Mouse (Mus musculus): ENCODE measurements around the gene Olfr237-ps1.
"Not testable (repeated sequence)": the region's sequence is repeated elsewhere in the genome, so short reads cannot be mapped to it uniquely, and the experiment has no call there.

Olfr237-ps1 gene
- long read RNA-seq, experiment 1: 0 reads
- long read RNA-seq, experiment 2: 0 reads

- intact Hi-C loops (cut with DNase I): not testable (repeated sequence)
Measured at GRCm38 (mm10) chr6:43146267-43146666, at the start of gene Olfr237-ps1. Gene Olfr237-ps1, plus strand, starts transcription at chr6:43146567.

DNA sequence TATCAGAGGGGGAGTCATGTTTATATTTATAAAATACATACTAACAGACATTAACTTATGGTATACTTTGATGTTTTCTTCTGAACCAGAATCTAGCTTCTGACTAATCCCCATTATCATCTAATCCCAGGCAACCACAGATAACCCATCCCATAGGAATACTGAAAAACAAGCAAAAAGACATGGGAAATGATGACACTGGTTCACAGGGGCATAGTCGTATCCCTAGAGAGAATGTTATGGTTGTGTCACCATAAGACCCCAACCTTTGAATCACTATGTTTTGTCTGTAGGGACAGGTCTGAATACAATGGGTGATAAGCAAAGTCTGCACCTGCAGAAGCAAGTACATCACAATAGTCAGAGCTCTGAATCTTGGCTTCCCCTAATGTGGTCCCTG, 40.3 kb upstream of the Olfr237-ps1 start, which contains the start of gene Olfr441:
Gene Olfr441, plus strand, starts transcription at position 301 of the 400 bp plus-strand sequence.
- intact Hi-C loops (cut with DNase I): not testable (repeated sequence)

- intact Hi-C loops (cut with DNase I): no loop called here
Measured at GRCm38 (mm10) chr6:43159502-43159901, 13.1 kb downstream of the Olfr237-ps1 start.

DNA sequence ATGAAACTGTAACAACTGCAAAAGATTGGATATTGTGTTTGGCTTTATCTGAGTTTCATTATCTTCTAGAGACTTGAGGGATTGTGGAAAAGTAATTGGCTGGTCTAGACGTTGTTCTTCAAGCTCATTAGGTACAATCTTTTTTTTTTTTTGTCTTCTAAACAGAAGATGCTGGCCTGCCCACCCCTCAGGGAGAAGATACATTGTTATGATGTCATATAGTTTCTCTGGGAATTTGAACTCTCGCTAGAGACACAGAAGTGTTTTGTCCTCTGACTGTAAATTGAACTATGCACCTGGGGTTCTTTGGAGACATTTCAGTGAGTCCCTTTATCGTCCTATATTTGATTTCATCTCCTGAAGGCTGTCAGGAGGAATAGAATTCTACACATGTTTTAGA, 16.6 kb downstream of the Olfr237-ps1 start, which contains the start of gene Olfr437:
Gene Olfr437, plus strand, starts transcription at position 301 of the 400 bp plus-strand sequence.
- intact Hi-C loops (cut with DNase I): no loop called here

DNA sequence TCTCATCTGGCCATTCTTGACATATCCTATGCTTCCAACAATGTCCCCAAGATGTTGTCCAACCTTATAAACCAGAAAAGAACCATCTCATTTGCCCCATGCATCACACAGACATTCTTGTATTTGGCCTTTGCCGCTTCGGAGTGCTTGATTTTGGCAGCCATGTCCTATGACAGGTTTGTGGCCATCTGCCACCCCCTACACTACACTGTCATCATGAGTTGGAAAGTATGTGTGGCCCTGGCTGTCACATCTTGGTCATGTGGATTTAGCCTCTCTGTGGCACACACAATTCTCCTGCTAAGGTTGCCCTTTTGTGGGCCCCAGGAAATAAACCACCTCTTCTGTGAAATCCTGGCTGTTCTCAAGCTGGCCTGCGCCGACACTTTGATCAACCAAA, 20.9 kb downstream of the Olfr237-ps1 start:
- intact Hi-C loops (cut with DNase I): no loop called here

GRCm38 (mm10) chr6:43171840-43172239, 25.5 kb downstream of the Olfr237-ps1 start, which contains the start of gene Olfr13:
Gene Olfr13, plus strand, starts transcription at chr6:43172140.
- intact Hi-C loops (cut with DNase I): no loop called here

DNA sequence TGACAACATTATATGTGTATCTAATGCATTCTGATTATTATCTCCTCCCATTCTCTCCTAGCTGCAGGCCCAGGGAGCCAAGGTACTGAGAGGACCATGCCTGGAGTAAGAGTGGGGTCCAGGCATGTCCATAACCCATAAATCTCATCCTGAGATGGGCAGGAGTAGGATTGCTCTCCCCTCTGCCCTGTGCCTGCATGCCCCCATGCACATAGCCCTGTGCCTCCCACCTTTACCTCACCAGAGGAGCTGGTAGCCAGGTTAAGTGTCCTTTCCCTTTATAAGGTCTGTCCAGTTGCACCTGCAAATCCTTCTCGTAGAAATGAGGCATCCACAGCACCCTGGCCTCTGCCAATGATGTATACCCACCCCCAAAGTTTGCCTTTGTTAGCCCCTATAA, 31.8 kb downstream of the Olfr237-ps1 start:
- intact Hi-C loops (cut with DNase I): no loop called here

DNA sequence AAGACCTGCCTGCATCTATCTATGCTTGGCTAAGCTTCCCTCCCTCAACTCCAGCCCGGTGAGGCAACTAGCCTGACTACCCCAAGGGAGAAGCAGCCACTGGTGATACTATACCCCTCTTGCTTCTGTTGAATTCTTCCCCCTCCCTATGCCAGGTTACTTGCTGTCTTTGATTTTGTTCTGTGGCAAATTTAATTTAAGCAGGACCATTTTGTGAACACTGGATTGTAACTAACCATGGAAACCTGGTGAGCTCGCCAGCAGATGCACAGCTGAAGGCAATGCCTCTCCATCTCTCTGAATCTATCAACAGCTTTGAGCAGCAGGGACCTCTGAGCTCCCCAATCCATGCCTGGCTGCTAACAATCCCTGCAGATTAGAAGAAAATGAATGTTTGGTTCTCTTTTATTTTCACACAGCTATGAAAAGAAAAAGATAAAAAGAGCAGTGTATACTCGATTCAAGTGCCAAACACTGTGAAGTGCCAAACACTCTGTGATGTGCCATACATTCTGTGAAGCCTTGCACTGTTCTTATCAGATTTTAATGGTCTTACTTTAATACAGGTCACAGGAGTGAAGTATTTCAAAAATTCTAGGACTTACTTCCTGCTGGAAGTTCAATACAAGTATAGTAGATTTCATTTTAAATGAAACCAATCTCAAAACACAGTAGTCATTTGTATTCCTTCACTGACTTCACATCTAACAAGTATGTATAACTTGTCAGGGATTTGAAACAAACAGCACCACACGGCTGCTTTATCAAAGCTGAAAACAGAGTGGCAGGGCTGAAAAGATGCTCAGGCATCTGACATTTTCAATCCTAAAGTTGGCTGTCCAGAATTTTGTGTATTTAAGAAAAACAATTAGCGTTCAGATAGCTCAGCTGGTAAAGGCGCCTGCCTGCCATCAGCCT, 32.5 kb downstream of the Olfr237-ps1 start:
- intact Hi-C loops (cut with DNase I): no loop called here

DNA sequence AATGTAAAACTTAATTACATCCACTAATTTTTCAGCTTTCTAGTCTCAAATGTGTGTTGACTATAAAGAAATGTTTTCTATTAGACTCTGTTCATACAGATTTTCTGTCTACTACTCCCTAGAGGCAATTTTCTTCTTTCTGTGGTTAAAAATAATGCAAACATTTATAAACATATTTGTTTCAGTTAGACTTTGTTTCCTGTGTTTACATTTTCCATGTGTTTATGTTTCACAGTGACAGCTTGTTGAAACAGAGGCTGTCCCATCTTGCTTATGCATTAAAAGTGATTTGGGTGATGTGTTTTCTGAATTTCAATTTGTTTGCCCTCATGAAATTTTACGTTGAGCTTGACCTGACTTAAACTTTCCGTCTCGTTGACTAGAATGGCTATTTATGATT, 44.6 kb downstream of the Olfr237-ps1 start:
- intact Hi-C loops (cut with DNase I): no loop called here

DNA sequence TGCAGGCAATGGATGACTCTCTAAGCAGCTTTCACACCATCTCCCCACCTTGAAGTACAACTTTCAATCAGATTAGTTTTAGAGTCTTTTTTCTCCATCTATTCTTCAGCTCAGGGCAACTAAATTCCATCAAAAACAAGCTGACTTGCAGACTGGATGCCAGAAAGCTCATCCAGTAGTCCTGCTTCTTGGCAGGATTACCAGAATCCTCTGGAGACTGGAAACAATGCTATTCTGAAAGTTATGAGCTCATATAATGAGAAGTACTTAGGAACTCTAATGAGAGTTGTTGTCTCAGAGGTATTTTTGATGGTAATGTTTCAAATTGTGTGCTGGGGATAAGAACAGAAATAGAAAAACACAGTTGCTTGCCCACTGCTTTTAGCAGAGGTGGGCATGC, 50.4 kb downstream of the Olfr237-ps1 start, which contains the start of gene Olfr435:
Gene Olfr435, plus strand, starts transcription at position 366 of the 400 bp plus-strand sequence.
- intact Hi-C loops (cut with DNase I): no loop called here

GRCm38 (mm10) chr6:43198094-43198493, 51.7 kb downstream of the Olfr237-ps1 start:
- intact Hi-C loops (cut with DNase I): no loop called here

- intact Hi-C loops (cut with DNase I): no loop called here
Measured at GRCm38 (mm10) chr6:43202786-43203185, 56.4 kb downstream of the Olfr237-ps1 start.

GRCm38 (mm10) chr6:43205355-43205754, 59.0 kb downstream of the Olfr237-ps1 start:
- intact Hi-C loops (cut with DNase I): no loop called here

Data from adrenal gland (tissue).